Mouse (Mus musculus) spleen, postnatal 36 days (tissue): ENCODE data around the gene Ramp3.

ENCODE experiments used
- DNase-seq, 2 experiments: peaks; one replicate each; pipeline ENCODE4 v3.0.0; 2022; ENCODE audit warnings: low spot score in 2 of 2, mixed read lengths in 1 of 2

The Ramp3 gene

GRCm38 (mm10) chr11:6670826-6671225 is 12.5 kb downstream of the Ramp3 start:
- DNase-seq, result no peak

DNA sequence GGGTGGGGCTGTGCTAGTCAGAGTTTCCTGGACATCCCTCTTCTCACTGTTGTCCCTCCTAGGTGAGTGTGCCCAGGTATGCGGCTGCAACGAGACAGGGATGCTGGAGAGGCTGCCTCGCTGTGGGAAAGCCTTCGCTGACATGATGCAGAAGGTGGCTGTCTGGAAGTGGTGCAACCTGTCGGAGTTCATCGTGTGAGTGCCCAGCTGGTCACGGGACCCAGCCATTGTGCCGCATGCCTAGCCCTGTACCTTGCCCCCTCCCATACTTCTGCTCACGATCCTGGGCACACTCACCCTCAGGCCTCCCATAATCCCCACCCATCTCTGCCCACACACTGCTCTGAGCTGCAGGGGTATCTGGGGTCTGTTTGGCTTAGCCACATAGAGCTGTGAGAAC is 16.4 kb downstream of the Ramp3 start:
- DNase-seq, result no peak

GRCm38 (mm10) chr11:6675402-6675801 is 17.1 kb downstream of the Ramp3 start:
- no peak for DNase-seq

DNA sequence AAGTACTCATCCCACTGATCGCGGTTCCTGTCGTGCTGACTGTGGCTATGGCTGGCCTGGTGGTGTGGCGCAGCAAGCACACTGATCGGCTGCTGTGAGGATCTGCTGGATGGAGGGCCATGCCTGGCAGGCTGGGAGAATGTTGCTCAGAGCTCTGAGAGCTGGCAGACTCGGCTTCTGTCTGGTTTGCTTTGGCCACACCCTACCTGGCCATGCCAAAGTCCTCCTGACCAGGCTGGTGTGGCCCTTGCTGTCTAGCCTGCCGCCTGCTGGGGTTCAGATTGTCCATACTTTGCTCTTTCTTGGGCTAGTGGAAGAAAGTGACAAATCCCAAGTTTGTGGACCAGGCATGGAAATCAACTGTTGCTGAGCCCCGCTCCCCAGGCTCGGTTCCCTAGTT is 18.3 kb downstream of the Ramp3 start:
- DNase-seq, result no peak

DNA sequence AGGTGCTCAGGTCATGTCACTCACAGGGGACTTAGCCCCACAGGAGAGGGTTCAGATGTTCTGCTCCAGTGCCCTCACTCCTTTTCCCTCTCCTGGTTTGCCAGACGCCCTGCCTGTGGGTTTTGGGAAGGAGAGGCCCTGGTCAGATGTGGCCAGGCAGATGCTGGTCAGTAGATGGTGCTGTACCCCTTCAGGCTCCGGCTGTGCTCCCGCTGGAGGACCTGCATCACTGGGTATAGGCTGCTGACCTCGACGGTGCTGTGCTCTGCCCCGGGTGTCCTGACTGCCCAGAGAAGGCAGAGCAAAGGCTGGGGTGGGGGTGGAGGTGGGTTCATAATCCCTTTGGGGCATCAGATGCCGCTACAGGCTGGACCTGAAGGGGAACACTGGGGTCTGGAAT is 19.2 kb downstream of the Ramp3 start:
- DNase-seq, result no peak

DNA sequence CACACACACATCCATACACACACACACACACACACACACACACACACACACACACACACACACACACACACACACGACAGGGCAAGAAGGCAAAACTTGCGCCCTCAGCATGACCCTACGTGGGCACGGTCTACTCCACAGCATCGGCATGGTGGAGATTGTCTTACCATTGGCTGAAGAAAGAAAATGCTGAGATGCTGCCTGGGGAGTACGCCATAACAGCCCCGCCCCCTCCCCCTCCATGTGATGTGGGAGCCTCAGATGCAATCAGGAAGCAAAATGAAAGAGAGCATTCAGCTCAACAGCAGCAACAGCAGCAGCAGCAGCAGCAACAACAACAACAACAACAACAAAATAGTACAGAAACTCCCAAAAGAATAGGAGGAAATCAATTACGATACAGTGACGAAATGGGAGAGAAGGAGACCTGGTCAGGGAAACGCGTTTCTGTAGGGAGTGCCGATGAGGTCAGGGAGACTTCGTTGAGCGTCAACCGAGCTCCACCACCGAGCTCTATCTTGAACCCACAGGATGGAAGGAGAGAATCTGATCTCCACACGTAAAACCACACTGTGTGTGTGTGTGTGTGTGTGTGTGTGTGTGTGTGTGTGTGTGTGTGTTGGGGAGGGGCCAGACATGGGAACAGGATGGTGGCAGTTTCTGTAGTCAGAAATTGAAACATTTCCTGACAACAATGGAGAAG is 21.5 kb downstream of the Ramp3 start:
- DNase-seq, result no peak

DNA sequence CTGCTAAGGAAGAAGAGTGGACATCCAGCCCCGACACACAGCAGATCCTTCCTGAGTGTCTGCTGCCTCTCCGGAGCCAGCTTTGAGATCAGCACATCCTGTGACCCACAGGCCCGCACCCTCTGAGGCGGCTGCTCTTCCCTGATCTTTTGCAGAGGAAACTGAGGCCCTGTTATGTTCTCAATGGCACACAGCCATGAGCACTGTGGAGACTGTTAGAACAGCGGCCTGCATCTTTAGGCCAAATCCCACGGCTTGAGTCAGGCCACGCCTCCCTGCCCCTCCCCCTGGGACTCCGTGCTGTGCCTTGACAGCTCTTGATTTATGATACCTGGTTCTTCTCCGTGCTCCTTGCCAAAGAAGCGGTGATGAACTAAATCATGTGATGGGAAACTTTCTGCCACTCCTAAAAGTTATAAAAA is 22.1 kb downstream of the Ramp3 start:
- no peak for DNase-seq

- no peak for DNase-seq
Observed at GRCm38 (mm10) chr11:6684741-6685140, 26.4 kb downstream of the Ramp3 start.

- DNase-seq, result no peak
Observed at GRCm38 (mm10) chr11:6688888-6689287, 30.6 kb downstream of the Ramp3 start.

GRCm38 (mm10) chr11:6692341-6692740 is 34.0 kb downstream of the Ramp3 start:
- DNase-seq, result no peak

DNA sequence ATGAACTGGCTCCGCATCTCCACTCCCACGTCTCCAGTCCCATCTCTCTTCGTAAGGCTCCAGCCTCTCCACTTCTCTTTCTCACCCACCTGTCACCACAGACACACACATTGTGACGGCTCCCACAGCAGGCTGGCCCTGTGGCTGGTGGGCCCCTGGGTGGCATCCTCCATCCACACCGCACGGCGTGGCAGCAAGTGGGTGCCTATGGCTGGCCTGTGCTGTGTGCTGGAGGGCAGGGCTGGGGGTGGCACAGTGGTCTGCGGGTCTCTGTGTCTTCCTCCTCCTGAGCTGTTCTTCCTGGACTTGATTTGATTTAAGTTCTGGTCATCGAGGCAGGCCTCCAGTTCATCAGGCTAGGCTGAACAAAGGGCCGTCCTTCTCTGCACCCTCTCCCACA is 35.8 kb downstream of the Ramp3 start:
- DNase-seq, result no peak

GRCm38 (mm10) chr11:6695176-6695575 is 36.9 kb downstream of the Ramp3 start:
- no peak for DNase-seq

- DNase-seq, result no peak
Observed at GRCm38 (mm10) chr11:6696551-6696950, 38.2 kb downstream of the Ramp3 start.

DNA sequence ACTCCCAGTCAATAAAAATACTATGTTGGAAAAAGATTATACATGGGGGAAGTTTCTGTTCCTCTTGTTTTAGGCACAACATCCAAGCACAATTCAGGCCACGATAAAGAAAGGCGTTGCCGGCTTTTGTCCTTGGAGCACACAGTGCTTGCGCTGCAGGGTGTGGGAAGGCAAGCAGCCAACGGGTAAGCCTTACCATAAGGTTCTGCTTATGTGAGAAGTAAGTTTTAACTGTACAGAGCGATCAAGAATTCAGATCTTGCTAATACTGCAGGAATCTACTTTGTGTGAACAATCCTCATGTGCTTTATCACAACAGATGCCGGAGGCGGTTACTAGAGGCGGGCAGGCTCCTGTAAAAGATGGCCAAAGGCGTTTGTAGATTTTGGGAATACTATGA is 39.4 kb downstream of the Ramp3 start:
- no peak for DNase-seq

DNA sequence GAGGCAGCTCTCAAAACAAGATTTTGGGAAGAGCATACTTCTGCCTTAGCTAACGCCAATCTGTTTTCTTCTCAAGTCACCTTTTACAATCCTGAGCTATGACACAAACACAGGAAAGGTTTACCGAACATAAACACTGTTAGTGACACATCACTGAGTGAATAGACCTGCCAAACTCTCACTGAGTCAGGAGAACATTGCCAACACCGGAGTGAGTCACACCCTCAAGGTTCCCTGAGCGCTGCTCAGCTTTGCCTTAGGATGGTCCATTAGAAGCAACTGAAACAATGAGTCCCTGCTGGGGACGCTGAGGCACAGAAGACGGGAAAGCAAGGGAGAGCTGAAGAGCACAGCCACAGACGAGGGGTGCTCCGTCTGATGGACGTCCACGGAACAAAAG is 40.0 kb downstream of the Ramp3 start:
- DNase-seq, result no peak

DNA sequence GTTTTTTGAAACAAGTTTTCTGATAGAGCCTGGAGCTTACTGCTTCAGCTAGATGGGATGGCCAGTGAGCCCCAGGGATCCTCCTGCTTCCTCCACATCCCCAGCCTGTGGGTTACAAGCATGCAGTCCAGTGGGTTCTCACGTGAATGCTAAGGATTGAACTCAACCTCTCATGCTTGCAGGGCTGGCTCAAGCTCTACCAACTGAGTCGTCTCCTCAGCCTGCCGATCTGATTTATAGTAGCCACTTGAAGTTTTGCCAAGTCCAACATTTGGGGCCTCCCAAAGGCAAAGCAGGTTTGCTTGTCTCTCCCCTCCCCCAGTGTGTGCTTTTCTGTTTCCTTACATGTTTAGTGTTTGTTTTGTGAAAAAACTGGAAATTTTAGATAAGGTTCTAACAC is 43.9 kb downstream of the Ramp3 start:
- DNase-seq, result no peak

DNA sequence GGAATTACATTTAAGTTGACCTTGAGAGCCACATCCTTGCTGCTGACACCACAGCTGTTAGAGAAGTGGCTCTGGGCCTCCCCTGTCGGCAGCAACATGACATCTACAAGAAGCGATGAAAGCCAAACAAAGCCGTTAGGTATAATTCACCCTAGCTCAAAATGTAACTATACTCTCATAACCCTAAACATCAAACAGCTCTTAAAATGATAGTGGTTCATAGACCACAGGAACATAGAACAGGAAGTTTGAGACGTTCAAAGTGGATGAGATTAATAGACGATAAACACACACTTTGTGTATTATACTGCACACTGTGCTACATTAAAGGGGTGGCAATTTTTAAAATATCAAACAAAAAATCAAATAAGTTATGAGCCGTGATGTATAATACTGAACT is 46.5 kb downstream of the Ramp3 start:
- DNase-seq, result no peak

DNA sequence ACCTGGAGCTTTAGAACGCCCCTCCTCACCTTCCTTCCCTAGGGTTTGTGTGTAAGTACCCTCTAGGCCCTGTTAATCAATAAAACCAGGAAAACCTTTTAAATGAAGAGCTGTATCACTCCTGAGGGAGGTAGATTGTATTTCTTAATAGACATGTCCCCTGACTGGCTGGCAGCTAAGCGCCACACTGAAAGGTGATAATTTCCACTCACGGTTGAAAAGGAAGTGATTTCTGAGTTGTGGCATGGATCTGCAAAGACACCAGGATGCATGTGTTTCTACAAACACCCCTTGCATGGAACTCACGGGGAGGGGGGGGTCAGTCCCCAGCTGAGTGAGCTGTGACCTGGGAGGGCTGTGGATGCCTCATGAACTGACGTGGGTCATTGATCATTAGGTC is 47.2 kb downstream of the Ramp3 start:
- no peak for DNase-seq

DNA sequence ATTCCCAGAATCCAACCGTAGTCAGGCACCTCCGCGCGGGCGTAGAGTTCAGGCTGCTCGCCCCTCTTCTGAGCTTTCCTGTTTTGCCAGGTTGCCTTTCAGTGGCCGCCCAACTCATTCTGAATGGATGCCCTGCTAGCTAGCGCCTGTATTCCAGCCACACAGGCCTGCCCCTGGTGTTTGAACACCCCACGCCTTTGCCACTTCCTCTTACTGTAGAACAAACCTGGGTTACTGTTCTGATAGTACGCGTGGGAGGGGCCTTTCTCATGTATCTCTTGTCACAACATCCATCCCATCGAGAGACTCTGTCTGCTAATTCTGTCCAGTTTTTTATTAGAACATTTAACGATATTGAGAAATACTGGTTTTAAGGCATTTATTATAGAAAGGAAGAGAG is 48.5 kb downstream of the Ramp3 start:
- peak; percentile 13 to 38 for DNase-seq

- no peak for DNase-seq
Observed at GRCm38 (mm10) chr11:6708437-6708836, 50.1 kb downstream of the Ramp3 start.

DNA sequence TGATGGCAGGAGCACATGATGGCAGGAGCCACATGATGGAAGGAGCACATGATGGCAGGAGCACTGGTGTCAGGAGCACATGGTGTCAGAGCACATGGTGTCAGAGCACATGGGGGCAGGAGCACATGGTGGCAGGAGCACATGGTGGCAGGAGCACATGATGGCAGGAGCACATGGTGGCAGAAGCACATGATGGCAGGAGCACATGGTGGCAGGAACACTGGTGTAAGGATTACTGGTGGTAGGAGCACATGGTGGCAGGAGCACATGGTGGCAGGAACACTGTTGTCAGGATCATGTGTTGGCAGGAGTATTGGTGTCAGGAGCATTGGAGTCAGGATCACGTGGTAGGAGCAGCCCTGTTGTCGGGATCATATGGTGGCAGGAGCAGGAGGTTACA is 52.1 kb downstream of the Ramp3 start:
- no peak for DNase-seq

DNA sequence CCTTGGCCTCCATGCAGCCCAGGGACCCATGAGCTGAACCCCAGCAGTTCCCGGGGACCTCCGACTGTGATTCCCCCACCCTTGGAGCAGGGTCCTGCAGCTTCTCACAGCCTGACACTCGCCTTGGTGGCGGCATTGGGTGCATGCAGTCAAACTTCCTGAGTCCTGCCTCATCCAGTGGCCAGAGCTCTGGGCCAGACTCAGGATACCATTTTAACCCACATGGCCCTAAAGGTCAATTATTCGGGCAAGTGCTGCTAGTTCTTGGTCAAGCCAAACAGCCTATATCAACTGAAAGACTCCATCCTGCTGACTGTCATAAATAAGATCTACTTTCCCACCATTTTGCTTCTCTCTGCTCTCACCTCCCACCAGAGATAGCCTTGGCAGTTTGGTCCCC is 62.4 kb downstream of the Ramp3 start:
- DNase-seq, result no peak

DNA sequence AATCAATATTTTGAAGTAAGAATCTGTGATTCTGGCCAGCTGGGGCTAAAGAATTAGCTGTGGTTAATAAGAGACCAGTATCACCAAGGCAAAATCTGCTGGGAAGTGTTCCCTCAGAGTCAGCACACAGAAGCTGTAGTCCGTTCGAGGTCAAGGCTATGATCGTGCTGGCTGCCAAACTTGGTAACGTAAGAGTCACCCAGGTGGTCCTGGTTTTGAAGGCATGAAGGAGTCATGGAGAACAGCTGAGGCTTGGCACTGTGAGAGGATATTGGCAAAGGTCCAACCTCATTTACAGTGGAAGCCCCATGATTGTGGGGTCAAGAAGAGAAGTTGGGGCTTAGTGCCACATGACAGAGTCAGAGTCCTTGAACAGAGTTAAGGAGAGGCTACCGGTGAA is 68.6 kb downstream of the Ramp3 start:
- no peak for DNase-seq
